Mouse (Mus musculus) CD4-positive, CD25-positive, alpha-beta regulatory T cell, adult 2 months (primary cell): ENCODE data around the gene Kif1bp.

Experiments
- DNase-seq: peaks from one replicate; pipeline ENCODE4 v3.0.0-alpha.2; 2012; ENCODE audit warnings: low read depth, low spot score

Kif1bp gene

DNA sequence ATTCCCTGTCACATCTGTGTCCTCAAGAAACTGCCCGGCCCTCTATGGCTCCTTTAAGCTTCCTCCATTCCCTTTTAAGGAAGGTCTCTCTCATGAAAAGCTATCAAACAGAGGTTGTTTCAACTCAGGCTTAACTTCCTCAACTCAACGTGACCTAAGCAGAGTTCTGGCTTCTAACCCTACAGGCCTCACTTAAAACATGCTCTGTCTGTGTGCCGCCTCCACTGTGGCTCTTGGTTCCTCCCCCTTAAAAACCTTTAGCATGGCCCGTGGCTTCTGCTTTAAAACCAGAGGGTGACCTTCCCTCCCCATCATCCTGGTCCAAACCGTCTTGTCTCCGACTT lies 21.7 kb downstream of the Kif1bp start:
- no peak for DNase-seq

DNA sequence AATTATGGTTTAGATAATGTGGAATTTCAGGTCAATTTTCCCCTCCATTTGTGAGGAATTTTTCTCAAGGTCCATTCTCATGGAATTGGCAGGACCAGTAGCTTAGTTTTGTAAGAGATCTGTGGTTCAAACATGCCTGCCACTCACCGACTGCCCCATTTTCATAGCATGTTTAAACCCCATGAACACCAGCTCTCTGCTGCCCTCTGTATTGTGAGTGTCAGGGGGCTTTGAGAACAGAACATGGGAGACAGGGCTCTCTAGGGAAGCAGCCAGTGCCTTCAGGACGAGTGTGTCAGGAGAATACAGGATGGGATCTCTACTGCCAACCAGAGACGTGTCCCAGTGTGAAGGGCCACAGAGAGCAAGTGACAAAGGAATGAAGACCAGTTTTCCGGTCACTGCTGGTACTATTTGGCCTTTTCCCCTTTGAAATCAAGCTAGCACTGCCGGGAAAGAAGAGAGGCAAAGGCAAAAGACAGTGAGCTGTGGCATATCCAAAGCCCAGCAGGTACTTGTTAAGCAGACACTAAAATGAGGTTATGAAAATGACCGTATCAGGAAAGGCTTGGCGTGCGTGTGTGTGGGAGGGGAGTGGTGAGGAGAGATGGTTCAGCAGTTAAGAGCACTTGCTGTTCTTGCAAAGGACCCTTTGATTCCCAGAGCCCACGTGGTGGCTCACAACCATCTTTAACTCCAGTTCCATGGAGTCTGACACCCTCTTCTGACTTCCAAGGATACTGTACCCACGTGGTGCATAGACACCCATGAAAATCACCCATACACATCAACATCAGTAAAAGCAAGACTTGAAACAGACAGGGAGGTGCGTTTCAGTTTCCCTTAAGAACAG lies 22.3 kb downstream of the Kif1bp start:
- peak; percentile 39 for DNase-seq

DNA sequence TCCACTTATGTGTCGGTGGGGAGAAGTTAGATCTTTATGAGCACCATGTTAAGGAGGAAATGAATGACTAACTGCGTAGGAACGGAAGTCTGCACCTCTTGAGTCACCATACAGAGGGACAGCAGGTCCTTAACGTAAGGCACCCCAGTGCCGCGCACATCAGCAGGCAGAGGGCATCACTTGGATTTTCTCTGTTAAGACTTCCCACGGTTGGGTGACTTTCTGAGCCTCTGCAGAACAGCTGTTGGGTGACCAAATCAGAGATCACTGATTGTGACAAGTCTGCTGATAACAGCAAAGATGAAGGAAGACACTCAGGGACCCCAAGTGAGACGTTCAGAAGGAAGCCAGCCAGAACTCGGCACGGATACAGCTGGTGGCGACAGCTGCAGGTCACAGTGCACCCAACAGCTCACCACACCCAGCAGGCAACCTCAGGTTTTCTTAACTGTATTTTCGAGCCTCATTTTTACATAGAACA lies 24.6 kb downstream of the Kif1bp start:
- DNase-seq: peak; percentile 79

DNA sequence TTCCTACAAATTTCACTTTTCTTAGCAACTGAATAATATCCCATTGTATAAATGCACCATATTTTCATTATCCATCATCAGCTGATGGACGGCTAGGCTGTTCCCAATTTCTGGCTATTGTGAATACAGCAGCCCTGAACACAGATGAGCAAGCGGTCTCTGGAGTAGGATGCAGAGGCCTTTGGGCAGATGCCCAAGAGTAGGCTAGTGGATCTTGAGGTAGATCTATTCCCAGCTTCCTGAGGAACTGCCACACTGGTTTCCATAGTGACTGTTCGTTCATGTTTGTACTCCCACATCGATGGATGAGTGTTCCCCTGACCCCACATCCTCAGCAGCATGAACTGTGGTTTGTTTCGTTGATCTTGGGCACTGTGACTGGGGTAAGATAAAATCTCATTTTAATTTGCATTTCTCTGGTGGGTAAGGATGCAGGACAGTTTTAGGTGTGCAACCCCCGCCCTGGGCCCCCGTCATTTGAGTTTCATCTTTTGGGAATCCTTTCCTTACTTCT lies 27.4 kb downstream of the Kif1bp start:
- no peak for DNase-seq

DNA sequence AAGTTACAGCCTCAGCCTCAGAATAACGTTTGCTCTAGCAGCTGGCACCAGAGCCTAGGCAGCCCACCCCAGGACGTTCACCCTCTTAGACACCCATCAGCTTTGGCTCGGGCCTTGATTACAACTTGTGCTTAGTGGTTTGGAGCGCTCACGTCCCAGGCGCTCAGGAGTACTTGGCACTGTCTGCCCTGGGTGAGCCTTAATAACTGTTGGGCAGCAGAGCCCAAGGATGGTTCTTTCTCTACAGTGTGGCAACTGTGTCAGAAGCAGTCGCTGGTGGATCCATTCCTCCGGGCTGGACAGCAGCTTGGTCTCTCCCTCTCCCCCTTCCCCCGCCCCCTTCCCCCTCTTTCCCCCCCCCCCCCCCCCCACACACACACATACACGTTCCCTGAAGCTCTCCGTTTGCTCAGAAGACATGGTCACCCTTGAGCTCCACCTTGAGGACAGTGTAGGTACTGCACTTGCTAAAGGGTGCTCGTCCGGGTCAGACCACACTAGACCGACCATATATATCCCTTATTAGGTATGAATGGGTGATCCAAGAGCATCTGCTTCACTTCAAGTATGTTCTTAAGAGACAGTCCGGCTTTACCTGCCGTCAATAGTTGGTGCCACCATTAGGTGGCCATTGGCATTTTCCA lies 28.6 kb downstream of the Kif1bp start:
- DNase-seq: peak; percentile 91

DNA sequence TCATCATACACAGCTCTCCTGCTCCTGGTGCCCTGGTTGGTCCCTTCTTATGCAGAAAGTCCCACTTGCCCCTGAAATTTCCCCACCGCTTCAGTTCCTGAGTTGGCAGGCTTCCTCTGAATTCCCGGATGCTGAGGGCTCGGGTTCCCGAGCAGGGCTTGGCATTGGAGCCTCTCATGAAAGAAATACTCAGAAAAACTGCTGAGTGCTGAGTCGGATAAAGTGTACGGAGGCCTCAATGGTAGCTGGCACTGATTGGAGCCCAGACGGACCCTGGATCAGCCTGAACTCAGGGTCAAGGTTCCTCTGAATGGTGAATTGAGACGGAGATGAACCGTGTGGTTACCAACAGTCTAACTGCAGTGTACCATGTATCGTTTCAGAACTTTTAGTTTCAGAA lies 31.8 kb downstream of the Kif1bp start:
- DNase-seq: no peak

DNA sequence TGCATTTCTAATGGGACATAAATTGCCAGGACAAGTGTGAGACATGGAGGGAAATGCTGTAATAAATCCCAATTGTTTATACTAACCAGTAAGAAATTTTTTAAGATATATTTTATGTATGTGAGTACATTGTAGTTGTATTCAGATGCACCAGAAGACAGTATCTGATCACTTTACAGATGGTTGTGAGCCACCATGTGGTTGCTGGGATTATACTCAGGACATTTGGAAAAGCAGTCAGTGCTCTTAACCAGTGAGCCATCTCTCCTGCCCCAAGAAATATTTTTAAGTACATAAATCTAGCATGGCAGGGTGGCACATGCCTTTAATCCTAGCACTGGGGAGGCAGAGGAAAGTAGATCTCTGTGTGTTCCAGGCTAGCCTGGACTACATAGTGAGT lies 32.5 kb downstream of the Kif1bp start:
- DNase-seq: no peak

DNA sequence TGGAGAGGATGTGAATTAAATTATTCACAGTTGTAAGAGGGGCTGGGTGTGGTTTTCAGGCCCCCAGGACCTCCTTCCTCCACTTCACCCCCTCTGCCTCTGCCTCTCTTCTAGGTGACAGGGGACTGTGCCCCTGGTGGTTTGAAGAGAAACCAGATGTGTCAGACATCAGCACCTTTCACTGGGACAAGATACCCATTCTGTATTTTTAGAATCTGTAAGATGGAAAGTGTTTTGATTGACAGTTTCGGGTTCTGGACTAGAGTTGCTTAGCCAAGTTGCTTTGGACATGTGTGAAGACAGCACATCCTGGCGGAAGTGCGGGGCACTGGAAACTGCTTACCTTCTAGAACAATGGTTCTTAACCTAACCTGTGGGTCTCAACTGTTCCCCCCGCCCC lies 33.9 kb downstream of the Kif1bp start:
- peak; percentile 53 for DNase-seq

DNA sequence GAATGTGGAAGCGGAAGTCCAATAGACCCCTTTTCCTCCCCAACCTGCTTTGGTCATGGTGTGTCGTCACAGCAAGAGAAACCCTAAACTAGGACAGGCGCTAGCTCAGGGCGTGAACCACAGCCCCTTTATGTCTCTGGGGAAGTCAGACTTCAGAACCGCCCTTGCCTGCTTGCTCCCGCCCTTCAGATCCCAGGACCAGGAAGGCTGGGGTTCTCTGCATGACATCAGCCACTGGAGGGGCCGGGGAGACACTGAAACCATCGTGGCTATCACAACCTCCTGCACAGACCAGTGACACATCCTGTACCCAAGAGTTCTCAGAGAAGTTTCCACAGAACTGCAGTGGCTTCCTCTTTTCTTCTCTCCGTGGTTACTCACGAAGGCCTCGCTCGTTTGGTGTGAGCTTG lies 34.9 kb downstream of the Kif1bp start:
- DNase-seq: peak; percentile 81

DNA sequence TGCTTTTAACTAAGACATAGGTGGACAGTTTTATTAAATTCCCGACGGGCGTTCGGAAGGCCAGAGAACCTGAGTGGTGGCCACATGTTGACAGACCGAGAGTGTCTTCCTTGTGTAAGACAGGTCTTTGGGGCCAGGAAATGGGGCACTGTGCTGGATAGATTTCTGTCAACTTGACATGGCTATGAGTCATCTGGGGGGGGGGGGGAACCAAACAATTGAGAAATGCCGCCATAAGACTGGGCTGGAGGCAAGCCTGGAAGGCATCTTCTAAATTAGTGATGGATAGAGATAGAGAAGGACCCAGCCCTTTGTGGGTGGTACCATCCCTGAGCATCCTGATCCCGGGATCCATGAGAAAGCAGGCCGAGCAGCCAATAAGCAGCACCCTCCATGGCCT lies 35.3 kb downstream of the Kif1bp start:
- peak; percentile 60 for DNase-seq

DNA sequence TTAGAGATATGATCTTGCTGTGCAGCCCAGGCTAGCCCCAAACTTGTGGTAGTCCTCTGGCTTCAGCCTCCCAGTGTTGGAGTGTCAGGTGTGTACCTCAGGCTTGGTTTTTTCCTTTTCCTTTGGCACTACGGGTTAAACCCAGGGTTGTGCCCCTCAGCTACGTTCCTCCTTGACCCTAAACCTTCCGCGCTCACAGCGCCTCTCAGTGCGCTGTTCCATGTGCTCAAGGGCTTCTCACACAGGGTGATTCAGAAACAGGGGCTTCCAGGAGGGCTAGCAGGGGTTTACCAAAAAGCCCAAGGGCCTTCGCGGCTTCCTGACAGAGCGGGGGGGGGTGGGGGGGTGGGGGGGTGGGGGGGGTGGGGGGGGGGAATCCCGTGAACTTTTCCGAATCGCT lies 35.8 kb downstream of the Kif1bp start:
- peak; percentile 26 for DNase-seq

DNA sequence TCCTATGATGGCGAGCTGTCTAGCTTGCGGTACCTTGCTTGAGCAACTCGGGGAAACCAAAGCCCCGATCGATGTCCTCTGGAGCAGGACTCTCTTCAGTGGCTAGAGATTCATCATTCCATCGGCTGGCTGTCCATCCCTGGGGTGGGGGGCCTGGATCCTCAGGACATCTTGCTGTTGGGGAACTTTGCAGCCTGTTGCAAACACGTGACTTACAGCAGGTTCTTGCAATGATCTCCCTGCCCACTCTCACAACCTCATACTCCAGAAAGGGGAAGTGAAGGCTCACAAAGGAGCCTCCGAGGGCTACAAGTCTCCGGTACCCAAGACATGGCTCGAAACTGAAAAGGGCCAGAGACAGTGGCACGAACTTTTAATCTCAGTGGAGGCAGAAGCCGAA lies 36.8 kb downstream of the Kif1bp start:
- DNase-seq: no peak

DNA sequence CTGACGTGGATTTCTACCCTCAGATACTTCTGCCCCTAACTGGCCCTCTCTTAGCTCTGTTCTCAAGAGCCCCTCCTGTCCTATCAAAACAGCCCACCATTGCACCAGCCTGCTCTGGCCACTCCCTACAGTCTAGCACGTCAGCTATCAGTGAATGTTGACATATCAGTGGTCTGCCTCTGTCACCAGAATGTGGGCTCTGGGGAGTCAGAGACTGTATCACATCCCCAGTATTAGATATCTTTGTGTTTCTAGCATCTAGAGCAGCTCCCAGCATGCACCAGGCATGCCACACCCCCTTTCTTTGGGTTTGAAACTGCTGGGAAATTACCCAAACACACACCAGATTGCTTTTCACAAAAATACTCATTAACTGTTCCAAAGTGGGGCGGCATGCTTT lies 37.5 kb downstream of the Kif1bp start:
- no peak for DNase-seq

DNA sequence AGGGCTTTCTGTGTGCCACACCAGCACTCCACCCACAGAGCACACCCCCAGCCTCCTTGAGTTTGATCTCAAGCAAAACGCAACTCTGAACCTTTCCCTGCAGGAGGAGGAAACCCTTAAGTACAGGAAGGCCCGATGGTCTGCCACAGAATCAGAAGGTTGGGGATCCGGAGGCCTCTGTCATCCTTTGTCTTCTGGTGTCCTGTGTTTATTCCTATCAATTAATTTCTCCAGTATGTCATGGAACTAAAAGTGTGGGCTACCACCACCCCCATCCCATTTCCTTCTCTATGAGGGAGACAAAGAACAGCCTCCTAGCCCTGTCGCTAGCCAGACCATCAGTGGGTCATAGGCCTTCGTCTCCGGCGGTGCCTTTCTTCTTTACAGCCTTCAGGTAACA lies 43.7 kb downstream of the Kif1bp start:
- DNase-seq: no peak

DNA sequence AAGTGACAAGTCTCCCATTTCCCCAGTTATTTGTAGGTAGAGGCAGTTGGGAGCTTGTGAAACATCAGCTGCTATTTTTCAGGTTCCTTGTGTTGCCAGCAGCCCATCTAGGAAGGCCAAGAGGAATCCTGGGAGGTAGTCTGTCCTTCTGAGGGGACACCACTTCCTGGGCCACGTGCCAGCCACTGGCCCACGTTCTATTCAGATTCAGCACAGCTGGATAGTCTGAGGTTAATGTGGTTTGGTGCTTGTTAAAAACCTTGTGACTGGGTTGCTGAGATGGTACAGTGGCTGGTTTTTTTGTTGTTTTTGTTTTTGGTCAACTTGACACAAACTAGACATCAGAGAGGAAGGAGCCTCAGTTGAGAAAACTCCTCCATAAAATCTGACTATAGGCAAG lies 45.4 kb downstream of the Kif1bp start:
- DNase-seq: no peak

DNA sequence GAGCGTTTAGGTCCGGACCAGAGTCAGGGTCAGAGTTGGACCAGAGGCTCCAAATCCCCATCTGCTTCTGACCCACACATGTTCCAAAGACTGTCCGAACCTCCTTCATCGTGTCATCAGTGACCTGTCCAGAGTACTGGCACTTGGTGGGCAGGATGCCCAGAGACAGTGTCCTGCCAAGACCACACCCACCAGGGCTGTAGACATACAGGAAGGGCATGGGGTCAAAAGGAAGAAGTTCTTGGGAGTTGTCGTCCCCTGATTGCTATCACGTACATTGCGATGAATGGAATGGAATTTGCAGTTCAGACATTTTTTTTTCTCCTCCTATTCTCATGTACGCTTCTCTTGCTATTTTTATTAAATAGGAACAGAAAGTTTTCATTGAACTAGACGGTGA lies 48.1 kb downstream of the Kif1bp start:
- no peak for DNase-seq

DNA sequence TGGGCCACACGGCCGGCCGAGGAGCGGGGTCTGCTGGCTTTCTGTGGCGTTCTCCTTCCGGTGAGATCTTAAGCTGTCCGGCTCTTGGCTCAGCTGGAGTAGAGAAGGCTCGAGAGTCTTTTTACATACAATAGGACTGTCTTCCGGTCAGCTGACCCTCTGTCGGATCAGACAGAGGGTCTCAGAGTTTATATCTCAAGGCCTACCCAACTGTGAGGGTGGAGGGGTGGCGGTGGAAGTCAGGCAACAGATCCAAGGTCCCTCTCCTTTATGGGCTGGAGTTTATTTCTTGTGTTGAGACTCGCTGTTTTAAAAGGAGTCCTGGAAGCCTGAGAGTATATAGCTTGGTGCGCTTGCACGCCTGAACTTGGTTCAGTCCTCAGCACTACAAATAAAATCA lies 50.9 kb downstream of the Kif1bp start, which contains the start of gene Srgn:
Gene Srgn (minus strand): TSS at position 101 of the 400 bp plus-strand sequence.
- no peak for DNase-seq

DNA sequence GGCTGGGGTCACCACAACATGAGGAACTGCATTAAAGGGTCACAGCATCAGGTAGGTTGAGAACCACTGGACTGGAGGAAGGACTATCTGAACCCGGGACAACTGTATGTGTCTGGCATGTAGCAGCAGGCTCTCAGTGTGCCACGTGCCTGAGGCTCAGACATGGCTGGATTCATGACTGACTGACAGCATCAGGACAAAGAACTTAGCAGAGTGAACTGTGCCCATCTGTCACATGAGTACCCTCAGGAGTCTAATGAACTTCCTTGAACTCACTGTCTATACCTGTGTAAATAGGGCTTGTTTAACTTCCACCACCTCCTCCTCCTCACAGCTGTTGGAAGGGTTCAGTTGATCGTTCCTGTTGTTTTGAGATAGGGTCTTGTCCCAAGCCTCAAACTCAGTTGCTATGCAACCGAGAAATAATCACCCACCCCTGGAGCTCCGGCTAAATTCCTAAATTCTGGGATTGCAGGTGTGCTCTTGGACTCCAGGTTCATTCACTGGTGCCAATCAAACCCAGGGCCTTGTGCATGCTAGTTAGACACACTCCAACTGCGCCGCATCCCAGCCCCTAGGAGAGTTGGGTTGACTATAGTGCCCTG lies 55.8 kb downstream of the Kif1bp start:
- DNase-seq: no peak

DNA sequence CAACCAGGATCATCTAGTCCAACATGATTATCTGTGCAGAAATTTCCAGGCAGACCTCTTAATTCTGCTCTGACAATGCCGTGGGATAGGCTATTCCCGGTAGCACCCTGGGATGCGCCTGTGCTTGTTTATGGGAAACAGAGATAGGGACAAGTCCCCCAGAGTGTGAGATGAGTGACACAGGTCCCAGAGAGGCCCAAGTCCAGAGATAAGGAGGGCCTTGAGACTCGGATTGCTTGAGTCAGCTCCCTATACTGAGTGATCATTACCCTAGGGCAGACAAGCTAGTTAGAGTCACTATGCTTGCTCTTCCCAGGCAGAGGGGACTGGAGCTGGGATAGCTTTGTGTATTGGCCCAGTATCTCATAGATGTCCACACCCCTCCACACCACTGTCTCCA lies 56.5 kb downstream of the Kif1bp start:
- no peak for DNase-seq

DNA sequence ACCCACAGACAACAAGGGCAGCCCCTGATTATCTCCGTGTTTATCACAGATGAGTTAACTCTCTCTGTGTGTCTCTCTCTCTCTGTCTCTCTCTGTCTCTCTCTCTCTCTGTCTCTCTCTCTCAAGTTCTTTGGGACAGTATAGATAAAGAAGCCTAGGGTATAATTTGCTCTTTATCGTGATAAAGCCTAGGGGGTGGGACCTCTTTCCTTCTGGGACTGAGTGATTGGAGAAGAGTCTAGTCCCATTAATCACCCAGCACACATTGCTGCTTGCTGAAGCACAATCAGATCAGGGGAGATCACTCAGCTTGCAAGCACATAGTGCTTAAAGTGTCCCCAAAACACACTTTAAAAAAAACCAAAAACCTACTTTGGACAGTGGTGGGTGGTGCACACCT lies 57.3 kb downstream of the Kif1bp start:
- DNase-seq: no peak

DNA sequence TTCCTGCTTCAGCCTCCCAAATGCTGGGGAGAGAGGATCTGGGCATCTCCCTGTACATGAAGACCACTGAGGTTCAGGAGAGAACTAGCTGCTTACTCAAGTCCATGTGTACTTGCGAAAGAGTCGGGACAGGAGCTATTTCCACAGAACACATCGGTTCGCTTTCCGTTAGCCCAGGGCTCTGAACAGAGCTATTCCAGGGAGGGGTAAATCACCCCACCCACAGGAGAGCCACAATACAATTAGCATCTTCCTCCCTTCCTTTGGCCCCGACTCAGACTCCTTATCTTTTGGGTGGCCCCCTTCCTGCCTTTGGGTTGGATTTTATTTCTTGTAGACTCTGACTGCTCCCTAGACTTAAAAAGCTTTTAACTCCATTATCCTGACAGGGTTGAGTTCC lies 60.7 kb downstream of the Kif1bp start:
- DNase-seq: no peak

DNA sequence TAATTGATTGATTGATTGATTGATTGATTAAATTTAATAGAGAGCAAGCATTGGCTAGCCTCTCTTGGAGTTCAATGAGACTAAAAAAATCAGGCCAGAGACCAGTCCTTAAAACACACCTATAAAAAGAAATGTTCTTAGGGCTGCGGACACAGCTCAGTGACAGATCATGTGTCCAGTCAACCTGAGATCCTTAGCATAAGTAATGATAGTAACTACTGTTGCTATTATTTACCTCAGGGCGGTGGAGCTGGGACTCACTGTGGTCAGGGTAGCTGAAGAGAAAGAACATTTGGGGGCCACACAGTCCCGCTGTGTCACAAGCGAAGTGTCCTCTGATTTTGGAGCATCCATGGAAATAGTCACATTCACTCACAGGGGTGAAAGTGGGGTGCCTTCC lies 65.4 kb downstream of the Kif1bp start:
- DNase-seq: no peak

DNA sequence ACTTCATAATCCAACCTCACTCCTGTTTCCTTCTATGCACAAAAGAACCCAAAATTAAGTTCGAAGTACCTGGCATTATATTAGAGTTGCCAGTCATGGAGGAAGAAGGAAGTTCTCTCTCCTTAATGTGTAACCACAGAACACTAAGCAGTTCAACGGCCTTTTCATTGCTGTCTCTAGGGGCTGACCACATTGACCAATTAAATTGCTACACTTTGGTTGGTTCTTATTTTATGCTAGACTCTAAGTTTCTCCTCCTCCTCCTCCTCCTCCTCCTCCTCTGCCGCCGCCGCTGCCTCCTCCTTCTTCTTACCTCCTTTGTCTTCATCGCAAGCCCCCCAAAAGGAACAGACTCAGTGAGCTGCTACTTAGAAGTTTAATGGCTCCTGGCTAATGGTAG lies 66.7 kb downstream of the Kif1bp start:
- no peak for DNase-seq
